Mouse (Mus musculus): Measurements from ENCODE around the gene Cd47. TPM values are rescaled to one million over a fixed set of nuclear protein-coding genes. Genes with fewer than 3 reads are reported as not detected.

Gene Cd47
- total and polyA plus RNA-seq, 3 experiments, result 30.9 to 87.1 (median 76.5) TPM

DNA sequence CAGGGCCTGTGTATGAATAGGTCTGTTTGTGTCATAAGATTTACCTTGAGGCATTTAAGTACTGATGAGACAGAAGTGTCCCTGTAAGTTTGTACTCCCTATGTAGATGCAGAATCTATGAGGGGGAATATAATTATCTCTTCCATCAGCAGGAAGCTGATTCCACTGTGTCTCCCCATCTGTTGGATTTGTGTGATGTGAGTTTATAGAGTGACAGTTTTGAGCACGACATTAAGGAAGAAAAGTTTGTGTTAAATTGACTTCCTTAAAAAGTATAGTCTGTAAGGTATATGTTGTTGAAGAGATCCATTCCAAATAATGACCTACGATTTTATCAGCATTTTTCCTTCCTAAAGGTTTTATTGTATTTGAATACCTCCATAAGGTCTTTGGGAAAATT lies 106.6 kb downstream of the Cd47 start:
- WGBS, result 61% methylated on average over 2 of the region's 2 CpGs
- TF ChIP-seq CTCF (IDR thresholded peaks at IDR 0.05) (no peak), POLR2A (IDR thresholded peaks at IDR 0.05; ENCODE audit: insufficient read depth, low read depth, low read length) (no peak), EP300 (IDR thresholded peaks at IDR 0.05; ENCODE audit: insufficient read depth, low read depth, low read length) (no peak)

DNA sequence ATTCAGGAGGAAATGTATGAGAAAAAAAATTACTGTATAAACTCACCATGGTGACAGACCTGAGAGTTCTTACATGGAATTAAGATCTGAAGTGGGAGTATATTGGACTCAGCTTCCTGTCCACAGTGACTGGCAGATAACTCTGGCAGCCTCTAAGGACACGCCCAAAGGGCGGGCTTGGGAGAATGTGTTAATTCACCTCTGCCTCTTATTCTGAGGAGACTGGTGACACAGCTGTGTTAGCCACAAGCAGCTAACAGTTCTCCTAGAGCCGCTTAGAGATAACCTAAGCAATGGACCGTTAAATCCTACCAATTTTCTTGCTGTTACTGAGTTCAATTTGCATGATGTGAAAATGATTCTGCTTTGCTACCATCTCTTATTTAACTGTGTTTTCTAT lies 107.0 kb downstream of the Cd47 start:
- Histone ChIP-seq H3K4me1 (ENCODE audit: control insufficient read depth, insufficient read depth, low read length) (peaks cover 17% of the 10 kb centered on the region), H3K36me3 (ENCODE audit: control insufficient read depth, insufficient read depth, low read length) (peaks cover 46% of the 10 kb centered on the region), H3K27me3 (ENCODE audit: control insufficient read depth, insufficient read depth, low read length) (no peaks in the 10 kb centered on the region), H3K79me2 (replicated peaks; ENCODE audit: control insufficient read depth, insufficient read depth, low read length) (no peaks in the 10 kb centered on the region), H3K9ac (ENCODE audit: low read depth, low read length) (no peak overlapping the region), H3K27ac (no peak overlapping the region), H3K4me3 (no peak overlapping the region)
- DNase-seq, result peak; percentile 51 to 65
- TF ChIP-seq EP300 (IDR thresholded peaks at IDR 0.05; ENCODE audit: insufficient read depth, low read depth, low read length) (no peak), CTCF (IDR thresholded peaks at IDR 0.05) (no peak), POLR2A (IDR thresholded peaks at IDR 0.05; ENCODE audit: insufficient read depth, low read depth, low read length) (no peak)
- intact Hi-C loops (cut with DNase I), result loop anchor here (5.0 kb wide), 2 partner anchors 45 to 105 kb away; partner anchors contain the start of gene Cd47
- WGBS, result 22% methylated on average over 4 of the region's 4 CpGs

More for the DNA sequence above, 106.6 kb downstream of the Cd47 start:
- Histone ChIP-seq H3K9ac (ENCODE audit: low read depth, low read length) (no peak overlapping the region), H3K27ac (no peak overlapping the region; the same call in 1 of the 2 replicates), H3K4me3 (no peak overlapping the region), H3K27me3 (ENCODE audit: control insufficient read depth, insufficient read depth, low read length) (no peaks in the 10 kb centered on the region), H3K4me1 (ENCODE audit: control insufficient read depth, insufficient read depth, low read length) (peaks cover 17% of the 10 kb centered on the region), H3K36me3 (ENCODE audit: control insufficient read depth, insufficient read depth, low read length) (peaks cover 46% of the 10 kb centered on the region), H3K79me2 (replicated peaks; ENCODE audit: control insufficient read depth, insufficient read depth, low read length) (no peaks in the 10 kb centered on the region)
- intact Hi-C loops (cut with DNase I), result loop anchor here (5.0 kb wide), 2 partner anchors 45 to 105 kb away; partner anchors contain the start of gene Cd47
- no peak for DNase-seq

DNA sequence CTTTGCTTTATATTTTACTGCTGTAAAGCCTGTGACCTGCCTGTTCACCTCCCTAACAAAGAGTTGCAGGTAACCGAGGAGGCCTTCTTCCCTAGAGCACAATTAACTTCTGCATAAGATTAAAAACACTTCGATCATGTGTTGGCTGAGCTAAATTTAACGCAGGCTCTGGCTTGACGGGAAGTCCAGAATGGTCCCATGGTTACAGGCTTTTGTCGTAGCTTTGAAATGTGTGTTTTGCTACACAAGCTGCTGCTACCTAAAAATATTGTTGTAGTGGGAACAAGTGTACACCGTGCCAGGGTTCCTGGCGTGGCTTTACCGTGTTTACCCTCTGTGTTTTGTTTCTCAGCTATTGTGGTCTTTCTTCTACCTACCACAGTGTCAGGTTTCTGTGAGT lies 109.2 kb downstream of the Cd47 start:
- H3K4me3 ChIP-seq, result 0 out of 2 replicates have a peak overlapping the region, but pooled peaks have one; percentile 7
- no peaks in the 10 kb centered on the region for H3K27me3 ChIP-seq (ENCODE audit: control insufficient read depth, insufficient read depth, low read length)
- H3K36me3 ChIP-seq (ENCODE audit: control insufficient read depth, insufficient read depth, low read length), result peaks cover 39% of the 10 kb centered on the region
- DNase-seq, result peak in 1 of 2 experiments; percentile 37
- intact Hi-C loops (cut with DNase I), result loop anchor here (2.0 to 5.0 kb wide), 3 partner anchors 43 to 107 kb away; partner anchors contain the start of gene Cd47
- 26% methylated on average over 8 of the region's 8 CpGs for WGBS
- H3K9ac ChIP-seq (ENCODE audit: low read depth, low read length), result no peak overlapping the region; the same call in 1 of the 2 replicates
- no peak for TF ChIP-seq CTCF (IDR thresholded peaks at IDR 0.05)
- TF ChIP-seq POLR2A (IDR thresholded peaks at IDR 0.05; ENCODE audit: insufficient read depth, low read depth, low read length), result no peak
- no peak for TF ChIP-seq EP300 (IDR thresholded peaks at IDR 0.05; ENCODE audit: insufficient read depth, low read depth, low read length)
- H3K79me2 ChIP-seq (replicated peaks; ENCODE audit: control insufficient read depth, insufficient read depth, low read length), result no peaks in the 10 kb centered on the region
- H3K27ac ChIP-seq, result peak overlapping the region; percentile 67
- H3K4me1 ChIP-seq (ENCODE audit: control insufficient read depth, insufficient read depth, low read length), result peaks cover 15% of the 10 kb centered on the region

DNA sequence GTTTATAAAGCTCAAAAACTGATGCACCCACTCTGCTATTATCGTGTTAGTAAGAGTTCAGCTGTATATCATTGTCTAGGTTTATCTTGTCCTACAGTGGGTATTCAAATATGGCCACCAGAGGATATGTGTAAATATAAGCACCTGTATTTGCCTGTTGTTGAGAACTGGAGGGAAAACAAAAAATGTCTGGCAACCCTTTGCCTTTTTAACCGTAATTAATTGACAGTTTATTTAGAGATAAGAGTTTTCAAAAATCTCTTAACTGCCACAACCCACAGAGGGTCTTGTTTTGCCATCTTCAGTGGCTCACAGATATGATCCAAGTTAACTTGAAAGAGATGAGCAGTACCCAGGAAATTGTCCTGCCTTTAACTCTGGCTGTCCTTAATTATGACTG lies 113.8 kb downstream of the Cd47 start:
- Histone ChIP-seq H3K79me2 (replicated peaks; ENCODE audit: control insufficient read depth, insufficient read depth, low read length) (no peaks in the 10 kb centered on the region), H3K36me3 (ENCODE audit: control insufficient read depth, insufficient read depth, low read length) (peaks cover 11% of the 10 kb centered on the region), H3K27me3 (ENCODE audit: control insufficient read depth, insufficient read depth, low read length) (no peaks in the 10 kb centered on the region), H3K4me3 (no peak overlapping the region), H3K9ac (ENCODE audit: low read depth, low read length) (no peak overlapping the region), H3K4me1 (ENCODE audit: control insufficient read depth, insufficient read depth, low read length) (peaks cover 1% of the 10 kb centered on the region; the same call in 1 of the 2 replicates), H3K27ac (no peak overlapping the region)
- intact Hi-C loops (cut with DNase I), result no loop called here
- WGBS, result 80% methylated on average over 2 of the region's 2 CpGs
- TF ChIP-seq CTCF (IDR thresholded peaks at IDR 0.05) (no peak), POLR2A (IDR thresholded peaks at IDR 0.05; ENCODE audit: insufficient read depth, low read depth, low read length) (no peak), EP300 (IDR thresholded peaks at IDR 0.05; ENCODE audit: insufficient read depth, low read depth, low read length) (no peak)
- DNase-seq, result no peak

DNA sequence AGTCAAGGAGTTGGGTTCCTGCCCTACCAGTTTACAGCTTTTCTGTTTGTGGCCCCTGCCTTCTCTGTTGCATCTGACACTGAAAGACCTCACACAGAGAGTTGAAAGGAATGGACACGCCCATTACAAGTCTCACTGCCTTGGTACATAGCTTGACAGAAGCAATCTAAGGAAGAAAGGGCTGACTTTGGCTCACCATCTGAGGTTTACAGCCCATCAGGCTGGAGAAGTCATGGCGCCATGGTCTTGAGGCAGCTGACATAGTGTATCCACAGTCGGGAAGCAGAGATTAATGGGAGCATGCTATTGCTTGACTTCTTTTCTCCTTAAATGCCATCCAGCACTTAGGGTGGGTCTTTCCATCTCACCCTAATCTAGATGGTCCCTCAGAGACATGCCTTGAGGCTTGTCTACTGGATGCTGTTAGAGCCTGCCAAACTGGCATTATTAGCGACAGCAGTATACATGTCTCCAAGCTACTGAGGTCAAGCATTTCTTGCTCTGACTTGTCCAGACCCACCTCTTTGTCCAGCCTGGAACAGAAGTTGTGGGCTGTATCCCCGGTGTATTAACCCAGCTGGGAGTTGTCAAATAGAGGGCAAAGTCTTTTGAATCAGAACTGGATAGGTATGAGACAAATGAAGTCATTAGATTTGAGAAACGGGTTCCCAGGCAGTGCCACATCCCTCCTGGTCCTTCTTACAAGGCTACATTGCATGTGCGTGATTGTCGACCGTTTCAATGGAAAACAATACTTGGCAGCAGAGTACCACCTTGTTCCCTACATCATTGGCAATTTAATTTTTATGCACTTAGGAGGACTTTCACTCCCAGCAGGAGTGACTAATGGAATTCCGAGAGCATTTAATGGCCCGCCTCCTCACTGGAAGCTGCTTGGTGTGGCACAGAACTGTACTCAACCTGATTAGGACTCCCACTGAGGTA lies 115.5 kb downstream of the Cd47 start:
- H3K4me1 ChIP-seq (ENCODE audit: control insufficient read depth, insufficient read depth, low read length), result no peaks in the 10 kb centered on the region
- intact Hi-C loops (cut with DNase I), result no loop called here
- H3K27ac ChIP-seq, result no peak overlapping the region
- H3K9ac ChIP-seq (ENCODE audit: low read depth, low read length), result no peak overlapping the region
- TF ChIP-seq POLR2A (IDR thresholded peaks at IDR 0.05; ENCODE audit: insufficient read depth, low read depth, low read length), result no peak
- TF ChIP-seq CTCF (IDR thresholded peaks at IDR 0.05), result no peak
- no peak for TF ChIP-seq EP300 (IDR thresholded peaks at IDR 0.05; ENCODE audit: insufficient read depth, low read depth, low read length)
- H3K79me2 ChIP-seq (replicated peaks; ENCODE audit: control insufficient read depth, insufficient read depth, low read length), result no peaks in the 10 kb centered on the region
- no peak overlapping the region for H3K4me3 ChIP-seq
- no peak for DNase-seq
- peaks cover 3% of the 10 kb centered on the region for H3K36me3 ChIP-seq (ENCODE audit: control insufficient read depth, insufficient read depth, low read length)
- 93% methylated on average over 11 of the region's 11 CpGs for WGBS
- no peaks in the 10 kb centered on the region for H3K27me3 ChIP-seq (ENCODE audit: control insufficient read depth, insufficient read depth, low read length)

DNA sequence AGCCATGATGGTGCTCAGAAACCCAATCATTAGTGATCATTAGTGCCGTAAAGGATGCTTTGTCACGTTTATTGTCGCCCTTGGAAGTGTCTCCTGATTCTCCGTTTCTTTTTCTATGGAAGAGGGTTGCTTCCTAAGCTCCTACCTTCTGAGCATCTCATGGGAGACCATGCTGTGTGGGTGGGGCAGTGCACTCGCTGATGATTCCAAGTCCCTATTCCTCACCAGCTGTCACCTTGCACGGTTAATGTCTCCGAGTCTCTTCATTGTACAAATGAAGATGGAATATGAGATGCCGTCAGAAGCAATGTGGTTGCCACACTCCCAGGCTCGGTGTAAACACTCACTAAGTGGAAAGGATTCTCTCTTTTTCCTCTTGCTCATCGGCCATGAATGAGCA lies 119.9 kb downstream of the Cd47 start:
- H3K4me1 ChIP-seq (ENCODE audit: control insufficient read depth, insufficient read depth, low read length), result no peaks in the 10 kb centered on the region
- H3K27me3 ChIP-seq (ENCODE audit: control insufficient read depth, insufficient read depth, low read length), result no peaks in the 10 kb centered on the region
- H3K79me2 ChIP-seq (replicated peaks; ENCODE audit: control insufficient read depth, insufficient read depth, low read length), result no peaks in the 10 kb centered on the region
- H3K27ac ChIP-seq, result no peak overlapping the region
- H3K4me3 ChIP-seq, result no peak overlapping the region
- WGBS, result 95% methylated on average over 10 of the region's 10 CpGs
- DNase-seq, result no peak
- H3K9ac ChIP-seq (ENCODE audit: low read depth, low read length), result no peak overlapping the region
- H3K36me3 ChIP-seq (ENCODE audit: control insufficient read depth, insufficient read depth, low read length), result no peaks in the 10 kb centered on the region
- intact Hi-C loops (cut with DNase I), result no loop called here
- TF ChIP-seq POLR2A (IDR thresholded peaks at IDR 0.05; ENCODE audit: insufficient read depth, low read depth, low read length), result no peak
- TF ChIP-seq EP300 (IDR thresholded peaks at IDR 0.05; ENCODE audit: insufficient read depth, low read depth, low read length), result no peak
- TF ChIP-seq CTCF (IDR thresholded peaks at IDR 0.05), result no peak
